8 mouse cellular contexts compared by ENCODE assay signal in genomic region chr12:28675121-28675924, GRCm38 (mm10). TPM values are rescaled to one million over a fixed set of nuclear protein-coding genes. Genes with fewer than 3 reads are reported as not detected.
DNase-seq lines count a peak whose midpoint lies in the region; ATAC-seq and TF ChIP-seq lines count a peak whose summit lies in the region.

Gene Adi1, plus strand, starts transcription at chr12:28675231.

- H3K36me3 ChIP-seq in ES-Bruce4 (ENCODE audit: control insufficient read depth, insufficient read depth, low read length, poor library complexity, severe bottlenecking): no peaks in the 10 kb centered on the region
- H3K36me3 ChIP-seq in forebrain, embryonic 14.5 days (ENCODE audit: control insufficient read depth, insufficient read depth, low read length): no peaks in the 10 kb centered on the region

- no peaks in the 10 kb centered on the region for H3K9me3 ChIP-seq in ES-Bruce4 (replicated peaks; ENCODE audit: control insufficient read depth, insufficient read depth, low read length, poor library complexity, severe bottlenecking)
- H3K9me3 ChIP-seq in forebrain, embryonic 14.5 days (replicated peaks; ENCODE audit: control insufficient read depth, low read length): no peaks in the 10 kb centered on the region

- H3K27me3 ChIP-seq in ES-Bruce4 (ENCODE audit: control insufficient read depth, insufficient read depth, low read length, poor library complexity, severe bottlenecking): no peaks in the 10 kb centered on the region
- no peaks in the 10 kb centered on the region for H3K27me3 ChIP-seq in forebrain, embryonic 14.5 days (replicated peaks; ENCODE audit: control insufficient read depth, insufficient read depth, low read length)

- peak within 1 kb of the TSS; percentile 74 for H3K4me3 ChIP-seq in ES-Bruce4 (ENCODE audit: low read depth, low read length)
- H3K4me3 ChIP-seq in forebrain, embryonic 14.5 days (ENCODE audit: low read depth, low read length): peak within 1 kb of the TSS; percentile 51

- H3K4me1 ChIP-seq in ES-Bruce4 (ENCODE audit: control insufficient read depth, insufficient read depth, low read length): peaks cover 2% of the 10 kb centered on the region
- H3K4me1 ChIP-seq in forebrain, embryonic 14.5 days (ENCODE audit: control insufficient read depth, insufficient read depth, low read length): peaks cover 7% of the 10 kb centered on the region

- H3K4me2 ChIP-seq in forebrain, embryonic 14.5 days (ENCODE audit: low read length): peak within 1 kb of the TSS; percentile 61

- peak; percentile 32 for TF ChIP-seq POLR2A in ES-Bruce4 (IDR thresholded peaks at IDR 0.05; ENCODE audit: insufficient read depth, low read length)

- DNase-seq in forebrain, embryonic 14.5 days (ENCODE audit: low spot score): peak; percentile 94
- peak; percentile 80 for DNase-seq in heart, postnatal 14 days
- peak; percentile 89 for DNase-seq in layer of hippocampus, adult 11-12 months (ENCODE audit: low spot score)
- peak; percentile 87 to 89 for DNase-seq in lung, adult 18-20 months
- DNase-seq in thymus, adult 18-20 months: peak; percentile 76 to 80

- peak within 1 kb of the TSS; percentile 46 for H3K9ac ChIP-seq in ES-Bruce4 (ENCODE audit: low read depth, poor library complexity, severe bottlenecking)
- H3K9ac ChIP-seq in forebrain, embryonic 14.5 days (ENCODE audit: low read length): peak within 1 kb of the TSS; percentile 69

- intact Hi-C loops in heart, postnatal 14 days (cut with DNase I): no loop called here

- peak within 1 kb of the TSS; percentile 69 for H3K27ac ChIP-seq in ES-Bruce4 (ENCODE audit: insufficient read depth, low read length)
- H3K27ac ChIP-seq in forebrain, embryonic 14.5 days (ENCODE audit: low read depth, low read length): peak within 1 kb of the TSS; percentile 92

- peak; percentile 88 for ATAC-seq in cerebellum, adult (ENCODE audit: insufficient number of reproducible peaks, low FRiP score, low TSS enrichment)
- peak; percentile 97 for ATAC-seq in forebrain, embryonic 14.5 days
- ATAC-seq in neutrophil, adult 5-6 weeks (ENCODE audit: extremely low read depth, insufficient number of reproducible peaks, low FRiP score, poor library complexity, severe bottlenecking): peak; percentile 86

- 5% methylated on average over 43 of the region's 53 CpGs for WGBS in forebrain, embryonic 14.5 days

- no peak for TF ChIP-seq CTCF in ES-Bruce4 (IDR thresholded peaks at IDR 0.05; ENCODE audit: low read depth, low read length)

- TF ChIP-seq EP300 in ES-Bruce4 (IDR thresholded peaks at IDR 0.05; ENCODE audit: insufficient read depth, low read depth, low read length): no peak

RNA-seq across cellular contexts. Expression of gene Adi1, which starts in this region (rescaled TPM):
- polyA plus RNA-seq in ES-Bruce4 (2011; ENCODE audit: insufficient read depth, insufficient read length, low read depth, missing spikeins): 54.2 and 59.0 TPM in 2 replicates
- 43.6 and 44.8 TPM in 2 replicates for polyA plus RNA-seq in forebrain, embryonic 14.5 days (2014; fragmentation: Nextera tagmentation; extraction: Ambion mirVana)
- total RNA-seq in heart, postnatal 14 days (2021): 10 to 100 TPM; 36.3 to 38.9 TPM
- total RNA-seq in neutrophil, adult 5-6 weeks (2017): 7.4 and 10.9 TPM in 2 replicates

Comparison
In these comparisons a context has a peak if more than half of its experiments do, and no peak if none do; other contexts are left out.
1. Peak in every context shown above with its lines: DNase-seq, ATAC-seq, H3K4me3 ChIP-seq and H3K27ac ChIP-seq.